Mouse (Mus musculus) midbrain, embryonic 15.5 days (tissue): Measurements from ENCODE around the gene Esrrg. TPM values are rescaled to one million over a fixed set of nuclear protein-coding genes. Genes with fewer than 3 reads are reported as not detected.

ENCODE experiments used
- ATAC-seq: fragments of 200-750 bp; cut with Nextera tagmentation; replicated peaks from 2 replicates; pipeline ENCODE4 v1.8.0; 2017; ENCODE audit warnings: moderate TSS enrichment
- H3K27ac ChIP-seq: fragments of 300-500 bp; sonication (generic); 2 replicates; pipeline ENCODE4 v1.5.1; 2015; ENCODE audit warnings: mild to moderate bottlenecking, inconsistent platforms
- H3K27me3 ChIP-seq: fragments of 300-500 bp; sonication (generic); replicated peaks from 2 replicates; pipeline ENCODE4 v1.6.1; 2015; ENCODE audit warnings: inconsistent platforms
- H3K36me3 ChIP-seq: fragments of 300-500 bp; sonication (generic); replicated peaks from 2 replicates; pipeline ENCODE4 v1.6.1; 2015; ENCODE audit warnings: inconsistent platforms
- H3K4me1 ChIP-seq: fragments of 300-500 bp; sonication (generic); 2 replicates; pipeline ENCODE4 v1.6.1; 2015; ENCODE audit warnings: inconsistent platforms
- H3K4me2 ChIP-seq: fragments of 300-500 bp; sonication (generic); 2 replicates; pipeline ENCODE4 v1.6.1; 2015; ENCODE audit warnings: inconsistent platforms, mild to moderate bottlenecking, moderate library complexity
- H3K4me3 ChIP-seq: fragments of 300-500 bp; sonication (generic); 2 replicates; pipeline ENCODE4 v1.5.1; 2015; ENCODE audit warnings: mild to moderate bottlenecking, inconsistent platforms
- H3K9ac ChIP-seq: fragments of 300-500 bp; sonication (generic); 2 replicates; pipeline ENCODE4 v1.6.1; 2015; ENCODE audit warnings: mild to moderate bottlenecking, inconsistent platforms
- H3K9me3 ChIP-seq: fragments of 300-500 bp; sonication (generic); 2 replicates; pipeline ENCODE4 v1.6.1; 2016; ENCODE audit warnings: inconsistent platforms
- WGBS: fragments of 180-500 bp; shearing (Covaris S2); methylation state at CpG from one replicate; pipeline ENCODE4 v1.1.7; 2015; ENCODE audit warnings: mixed read lengths; 5-methylcytosine and 5-hydroxymethylcytosine counted together
- polyA plus RNA-seq: library from polyadenylated mRNA; unstranded; fragments of >200 nt; fragmentation: Nextera tagmentation; extraction: Ambion mirVana; gene quantifications from 2 replicates; pipeline ENCODE4 v1.2.1, GENCODE M21; 2015

The Esrrg gene
- polyA plus RNA-seq, 1 experiment from 2014 or later: 29.0 TPM

- Histone ChIP-seq H3K4me1 (no peaks in the 10 kb centered on the region), H3K27ac (no peak overlapping the region), H3K9ac (no peak overlapping the region), H3K4me3 (no peak overlapping the region), H3K27me3 (no peaks in the 10 kb centered on the region), H3K4me2 (no peak overlapping the region), H3K9me3 (no peaks in the 10 kb centered on the region), H3K36me3 (no peaks in the 10 kb centered on the region)
- 48% methylated on average over 4 of the region's 4 CpGs for WGBS
- ATAC-seq: no peak
Observed at GRCm38 (mm10) chr1:188057892-188058291, 449.3 kb downstream of the Esrrg start.

- Histone ChIP-seq H3K27me3 (no peaks in the 10 kb centered on the region), H3K27ac (no peak overlapping the region), H3K4me2 (no peak overlapping the region), H3K36me3 (no peaks in the 10 kb centered on the region), H3K4me3 (no peak overlapping the region), H3K9ac (no peak overlapping the region), H3K9me3 (no peaks in the 10 kb centered on the region), H3K4me1 (no peaks in the 10 kb centered on the region)
- 89% methylated on average over 6 of the region's 6 CpGs for WGBS
- ATAC-seq: no peak
Observed at GRCm38 (mm10) chr1:188059006-188059405, 450.4 kb downstream of the Esrrg start.

GRCm38 (mm10) chr1:188060493-188060892 lies 451.9 kb downstream of the Esrrg start:
- Histone ChIP-seq H3K27me3 (no peaks in the 10 kb centered on the region), H3K9me3 (no peaks in the 10 kb centered on the region), H3K4me3 (no peak overlapping the region), H3K4me1 (no peaks in the 10 kb centered on the region), H3K36me3 (no peaks in the 10 kb centered on the region), H3K4me2 (no peak overlapping the region), H3K9ac (no peak overlapping the region), H3K27ac (no peak overlapping the region)
- 85% methylated on average over 7 of the region's 7 CpGs for WGBS
- ATAC-seq: no peak

DNA sequence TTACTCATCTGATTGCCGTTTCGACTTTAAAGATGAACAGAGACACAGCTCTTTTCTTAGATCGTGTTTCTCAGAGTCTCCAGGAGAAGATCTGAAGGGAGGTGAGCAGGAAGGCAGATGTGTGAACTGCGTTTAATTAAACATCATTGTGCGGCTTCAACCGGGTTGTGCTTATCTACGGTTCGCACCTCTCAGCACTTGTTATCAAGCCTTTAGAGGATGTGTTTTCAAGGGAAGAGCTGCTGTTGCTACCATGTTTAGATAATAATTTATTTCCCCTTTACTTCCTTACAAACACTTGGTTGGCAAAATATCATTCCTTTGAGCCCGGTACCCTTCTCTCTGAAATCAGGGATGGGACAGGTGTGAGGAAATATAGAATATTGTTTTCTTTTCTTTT lies 460.2 kb downstream of the Esrrg start:
- H3K9me3 ChIP-seq: no peaks in the 10 kb centered on the region
- 70% methylated on average over 9 of the region's 9 CpGs for WGBS
- H3K27ac ChIP-seq: no peak overlapping the region
- H3K4me3 ChIP-seq: no peak overlapping the region
- no peak overlapping the region for H3K9ac ChIP-seq
- H3K27me3 ChIP-seq: no peaks in the 10 kb centered on the region
- no peak for ATAC-seq
- no peaks in the 10 kb centered on the region for H3K36me3 ChIP-seq
- H3K4me2 ChIP-seq: no peak overlapping the region
- H3K4me1 ChIP-seq: no peaks in the 10 kb centered on the region; the same call in 1 of the 2 replicates

- H3K4me2 ChIP-seq: no peak overlapping the region
- H3K9ac ChIP-seq: no peak overlapping the region
- no peaks in the 10 kb centered on the region for H3K27me3 ChIP-seq
- H3K4me3 ChIP-seq: no peak overlapping the region
- H3K4me1 ChIP-seq: no peaks in the 10 kb centered on the region; the same call in 1 of the 2 replicates
- ATAC-seq: no peak
- no peaks in the 10 kb centered on the region for H3K9me3 ChIP-seq
- H3K36me3 ChIP-seq: no peaks in the 10 kb centered on the region
- no peak overlapping the region for H3K27ac ChIP-seq
Observed at GRCm38 (mm10) chr1:188069849-188070248, 461.3 kb downstream of the Esrrg start.

DNA sequence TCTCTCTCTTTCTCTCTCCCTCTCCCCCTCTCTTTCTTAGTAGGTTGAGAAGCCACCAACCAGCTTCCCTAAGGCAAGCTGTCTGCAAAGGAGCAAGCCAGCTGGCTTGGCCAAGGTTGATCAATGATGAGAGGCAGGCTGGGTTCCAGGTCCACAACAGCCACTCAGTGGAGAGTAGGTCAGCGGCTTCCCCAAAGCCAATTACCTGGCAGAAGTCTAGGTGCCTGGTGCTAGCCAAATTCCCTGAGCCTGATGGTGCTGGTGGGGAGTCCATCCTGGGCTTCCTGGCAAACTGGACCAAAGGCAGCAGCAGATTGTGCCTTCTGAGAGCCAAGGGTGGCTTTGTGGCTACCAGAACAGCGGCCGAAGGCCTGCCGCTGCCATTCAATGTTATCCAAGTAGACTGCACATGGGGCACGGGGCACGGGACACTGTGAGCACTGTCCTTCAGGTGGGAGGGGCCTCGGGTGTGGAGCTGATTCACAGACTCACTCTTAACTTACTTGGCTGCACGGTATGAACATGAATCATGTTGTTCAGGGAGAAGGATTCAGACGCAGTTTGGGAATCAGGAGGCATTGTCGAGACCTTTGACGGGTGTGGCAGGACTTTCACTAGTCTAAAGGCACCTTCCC lies 469.1 kb downstream of the Esrrg start:
- 84% methylated on average over 11 of the region's 11 CpGs for WGBS
- no peak for ATAC-seq

DNA sequence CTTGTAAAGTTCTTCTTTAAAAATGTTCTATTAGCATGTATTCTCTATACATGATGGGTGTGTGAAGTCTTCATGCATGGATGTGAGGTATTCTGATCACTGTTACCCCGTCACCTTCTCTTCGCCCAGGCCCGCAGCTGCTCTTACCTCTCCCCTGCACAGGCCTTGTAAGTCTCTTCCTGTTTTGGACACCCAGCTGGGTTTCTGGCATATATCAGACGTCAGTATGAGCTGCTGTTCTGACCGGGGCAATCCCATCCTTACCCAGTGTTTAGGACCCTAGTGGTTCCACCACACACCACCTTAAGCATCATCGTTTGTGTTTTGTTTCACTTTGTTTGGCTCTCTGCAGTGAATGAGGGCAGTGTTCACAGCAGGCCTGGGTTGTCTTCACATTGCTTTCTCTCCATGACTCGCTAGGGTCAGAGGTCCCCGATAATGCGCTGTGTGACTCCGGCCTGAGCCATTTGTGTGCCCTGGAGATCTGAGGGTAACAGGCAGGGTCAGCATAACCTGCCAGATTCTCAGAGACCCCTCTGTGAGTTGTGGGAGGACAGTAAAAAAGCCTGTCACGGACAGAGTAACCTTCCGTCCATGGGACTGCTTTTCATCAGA lies 471.8 kb downstream of the Esrrg start:
- no peak overlapping the region for H3K4me2 ChIP-seq
- no peak overlapping the region for H3K27ac ChIP-seq
- WGBS: 62% methylated on average over 12 of the region's 12 CpGs
- ATAC-seq: no peak
- no peaks in the 10 kb centered on the region for H3K9me3 ChIP-seq
- no peaks in the 10 kb centered on the region for H3K36me3 ChIP-seq
- H3K4me3 ChIP-seq: no peak overlapping the region
- H3K4me1 ChIP-seq: peaks cover 13% of the 10 kb centered on the region
- no peak overlapping the region for H3K9ac ChIP-seq
- no peaks in the 10 kb centered on the region for H3K27me3 ChIP-seq

More for the DNA sequence above, 469.1 kb downstream of the Esrrg start:
- no peaks in the 10 kb centered on the region for H3K9me3 ChIP-seq
- no peak overlapping the region for H3K27ac ChIP-seq
- no peaks in the 10 kb centered on the region for H3K27me3 ChIP-seq
- peaks cover 5% of the 10 kb centered on the region; the same call in 1 of the 2 replicates for H3K4me1 ChIP-seq
- no peaks in the 10 kb centered on the region for H3K36me3 ChIP-seq
- H3K4me2 ChIP-seq: no peak overlapping the region
- H3K4me3 ChIP-seq: no peak overlapping the region
- no peak overlapping the region for H3K9ac ChIP-seq

GRCm38 (mm10) chr1:188082665-188083640 lies 474.4 kb downstream of the Esrrg start:
- H3K4me2 ChIP-seq: no peak overlapping the region
- H3K9ac ChIP-seq: no peak overlapping the region
- ATAC-seq: no peak
- no peak overlapping the region for H3K4me3 ChIP-seq
- peaks cover 20% of the 10 kb centered on the region for H3K4me1 ChIP-seq
- no peaks in the 10 kb centered on the region for H3K9me3 ChIP-seq
- no peak overlapping the region for H3K27ac ChIP-seq
- H3K36me3 ChIP-seq: no peaks in the 10 kb centered on the region
- 65% methylated on average over 18 of the region's 18 CpGs for WGBS
- no peaks in the 10 kb centered on the region for H3K27me3 ChIP-seq

- Histone ChIP-seq H3K4me3 (no peak overlapping the region), H3K4me2 (no peak overlapping the region), H3K27ac (no peak overlapping the region), H3K36me3 (no peaks in the 10 kb centered on the region), H3K27me3 (no peaks in the 10 kb centered on the region), H3K9ac (no peak overlapping the region), H3K9me3 (no peaks in the 10 kb centered on the region), H3K4me1 (peaks cover 20% of the 10 kb centered on the region)
- 38% methylated on average over 13 of the region's 13 CpGs for WGBS
- ATAC-seq: 0 out of 2 replicates have a peak, but pooled peaks have one; percentile 33
Observed at GRCm38 (mm10) chr1:188085116-188085879, 476.7 kb downstream of the Esrrg start.

DNA sequence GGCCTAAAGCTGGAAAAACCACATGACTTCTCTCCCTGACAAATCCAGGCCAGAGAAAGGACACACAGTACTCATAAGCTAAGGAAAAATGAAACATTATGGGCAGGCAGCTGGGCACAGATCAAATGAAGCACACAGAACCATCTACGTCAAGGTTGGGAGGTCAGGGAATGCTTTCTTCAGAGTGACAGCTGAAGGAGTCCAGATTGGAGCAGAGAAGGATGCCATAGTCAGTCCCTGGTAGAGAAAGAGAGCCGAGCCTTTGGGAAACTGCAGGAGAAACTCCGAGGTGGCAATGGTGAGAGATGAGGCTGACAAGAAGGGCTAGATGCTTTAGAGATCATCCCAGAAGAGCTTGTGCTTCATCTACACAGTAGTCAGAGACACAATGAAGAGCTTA lies 485.1 kb downstream of the Esrrg start:
- Histone ChIP-seq H3K9me3 (no peaks in the 10 kb centered on the region), H3K27ac (no peak overlapping the region), H3K9ac (no peak overlapping the region), H3K4me3 (no peak overlapping the region), H3K36me3 (no peaks in the 10 kb centered on the region), H3K27me3 (no peaks in the 10 kb centered on the region), H3K4me1 (no peaks in the 10 kb centered on the region), H3K4me2 (no peak overlapping the region)
- no peak for ATAC-seq
- 86% methylated on average over 3 of the region's 3 CpGs for WGBS

GRCm38 (mm10) chr1:188101832-188102231 lies 493.2 kb downstream of the Esrrg start:
- ATAC-seq: no peak
- Histone ChIP-seq H3K9me3 (no peaks in the 10 kb centered on the region), H3K9ac (no peak overlapping the region), H3K36me3 (no peaks in the 10 kb centered on the region), H3K27ac (no peak overlapping the region), H3K4me3 (no peak overlapping the region), H3K4me2 (no peak overlapping the region), H3K27me3 (no peaks in the 10 kb centered on the region), H3K4me1 (0 out of 2 replicates have a peak, but pooled peaks cover 3% of the 10 kb centered on the region)
- WGBS: 54% methylated on average over 7 of the region's 7 CpGs

GRCm38 (mm10) chr1:188103179-188103578 lies 494.6 kb downstream of the Esrrg start:
- Histone ChIP-seq H3K9ac (no peak overlapping the region), H3K9me3 (no peaks in the 10 kb centered on the region), H3K4me3 (no peak overlapping the region), H3K27me3 (no peaks in the 10 kb centered on the region; the same call in 1 of the 2 replicates), H3K4me1 (0 out of 2 replicates have a peak, but pooled peaks cover 3% of the 10 kb centered on the region), H3K4me2 (no peak overlapping the region), H3K27ac (no peak overlapping the region), H3K36me3 (no peaks in the 10 kb centered on the region)
- ATAC-seq: no peak
- 57% methylated on average over 3 of the region's 3 CpGs for WGBS
